Mouse (Mus musculus) stomach, embryonic 16.5 days (tissue): Measurements from ENCODE around the gene Gm4952. TPM values are rescaled to one million over a fixed set of nuclear protein-coding genes. Genes with fewer than 3 reads are reported as not detected.

Experiments used
- ATAC-seq: fragments of 200-750 bp; cut with Nextera tagmentation; 2 replicates; pipeline ENCODE4 v1.8.0; 2017; ENCODE audit warnings: moderate number of reproducible peaks, moderate TSS enrichment; ENCODE audit not compliant: insufficient read depth, low FRiP score
- H3K27ac ChIP-seq: fragments of 300-500 bp; sonication (generic); 2 replicates; pipeline ENCODE4 v1.5.1; 2014; ENCODE audit warnings: low read length
- H3K27me3 ChIP-seq: fragments of 300-500 bp; sonication (generic); 2 replicates; pipeline ENCODE4 v1.6.1; 2014; ENCODE audit warnings: low read length, control low read depth, mixed read lengths; ENCODE audit not compliant: control insufficient read depth, insufficient read depth
- H3K36me3 ChIP-seq: fragments of 300-500 bp; sonication (generic); 2 replicates; pipeline ENCODE4 v1.6.1; 2014; ENCODE audit warnings: low read length; ENCODE audit not compliant: control insufficient read depth, insufficient read depth
- H3K4me1 ChIP-seq: fragments of 300-500 bp; sonication (generic); 2 replicates; pipeline ENCODE4 v1.6.1; 2014; ENCODE audit warnings: low read length, control low read depth, mixed read lengths; ENCODE audit not compliant: control insufficient read depth, insufficient read depth
- H3K4me2 ChIP-seq: fragments of 300-500 bp; sonication (generic); 2 replicates; pipeline ENCODE4 v1.6.1; 2014; ENCODE audit warnings: low read depth, low read length, mixed read lengths
- H3K4me3 ChIP-seq: fragments of 300-500 bp; sonication (generic); replicated peaks from 2 replicates; pipeline ENCODE4 v1.5.1; 2014; ENCODE audit warnings: mild to moderate bottlenecking, low read length
- H3K9ac ChIP-seq: fragments of 300-500 bp; sonication (generic); 2 replicates; pipeline ENCODE4 v1.6.1; 2014; ENCODE audit warnings: low read length
- H3K9me3 ChIP-seq: fragments of 300-500 bp; sonication (generic); replicated peaks from 2 replicates; pipeline ENCODE4 v1.6.1; 2016; ENCODE audit warnings: low read length, control low read depth; ENCODE audit not compliant: control insufficient read depth
- WGBS: fragments of 180-500 bp; shearing (Covaris S2); extraction: QIAGEN DNeasy Blood & Tissue Kit; methylation state at CpG from one replicate; pipeline ENCODE4 v1.1.7; 2014; 5-methylcytosine and 5-hydroxymethylcytosine counted together
- polyA plus RNA-seq: library from polyadenylated mRNA; unstranded; fragments of >200 nt; fragmentation: Nextera tagmentation; extraction: Ambion mirVana; gene quantifications from 2 replicates; pipeline ENCODE4 v1.2.1, GENCODE M21; 2015

Gm4952 gene
- polyA plus RNA-seq, 1 experiment from 2014 or later: 1.0 TPM

DNA sequence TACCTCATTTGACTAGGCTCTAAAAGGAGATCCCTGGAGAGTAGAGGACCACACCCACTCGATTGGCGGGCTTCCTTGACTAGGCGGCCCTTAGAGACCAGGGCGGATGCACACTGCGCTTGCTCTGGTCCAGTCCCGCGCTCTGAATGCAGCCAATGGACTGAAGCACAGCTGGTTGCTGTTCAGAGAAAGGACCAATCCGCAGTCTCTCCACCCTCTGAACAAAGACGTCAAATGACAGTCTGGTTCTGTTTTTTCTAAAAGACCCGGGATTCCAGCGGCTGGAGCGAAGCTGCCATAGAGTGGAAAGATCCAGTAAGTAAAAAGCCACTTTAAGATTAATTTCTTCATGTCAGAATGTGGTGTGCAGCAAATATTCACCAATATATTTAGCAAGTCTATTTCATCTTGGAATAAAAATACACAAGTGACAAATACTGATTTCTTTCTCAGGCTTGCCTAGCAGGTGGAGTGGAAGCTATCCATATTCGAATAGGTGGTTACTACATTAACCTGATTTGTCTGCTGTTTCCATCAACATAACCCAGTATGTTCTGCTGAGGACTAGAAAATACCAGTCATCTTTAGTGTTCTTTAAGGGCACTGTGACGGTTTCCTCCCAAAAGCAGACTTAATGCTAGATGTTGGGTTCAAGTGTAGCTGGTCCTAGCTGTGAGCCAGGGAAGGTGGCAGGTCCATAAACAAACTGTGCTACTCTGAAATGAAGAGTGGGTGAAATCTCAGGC lies 26.3 kb upstream of the Gm4952 start:
- peak; percentile 98 for ATAC-seq
- H3K4me2 ChIP-seq: peak overlapping the region; percentile 58
- no peaks in the 10 kb centered on the region for H3K9me3 ChIP-seq
- H3K4me3 ChIP-seq: peak overlapping the region; percentile 45
- peaks cover 4% of the 10 kb centered on the region; the same call in 1 of the 2 replicates for H3K4me1 ChIP-seq
- no peaks in the 10 kb centered on the region for H3K36me3 ChIP-seq
- 6% methylated on average over 14 of the region's 14 CpGs for WGBS
- no peaks in the 10 kb centered on the region for H3K27me3 ChIP-seq
- peak overlapping the region; percentile 65 for H3K9ac ChIP-seq
- peak overlapping the region; percentile 64 for H3K27ac ChIP-seq

DNA sequence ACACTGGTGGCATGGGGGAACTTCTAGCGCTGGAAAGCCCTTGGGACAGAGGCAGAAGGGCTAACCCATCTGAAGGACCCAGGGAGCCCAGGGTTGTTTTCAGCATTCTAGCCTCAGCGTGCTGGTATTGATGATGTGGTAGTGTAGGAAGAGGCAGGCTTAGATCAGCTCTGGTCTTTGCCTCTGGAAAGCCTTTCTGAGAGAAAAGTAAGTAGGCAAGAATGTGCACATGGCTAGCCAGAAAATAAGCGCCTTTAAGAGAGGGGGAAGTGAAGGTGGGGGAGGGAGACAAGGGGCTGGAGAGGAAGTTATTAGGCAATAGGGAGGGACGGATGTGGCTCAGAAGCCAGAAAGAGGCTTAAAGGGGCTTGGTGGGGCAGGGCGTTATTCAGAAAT lies 25.8 kb upstream of the Gm4952 start:
- 12% methylated on average over 5 of the region's 5 CpGs for WGBS
- H3K36me3 ChIP-seq: no peaks in the 10 kb centered on the region
- peaks cover 4% of the 10 kb centered on the region; the same call in 1 of the 2 replicates for H3K4me1 ChIP-seq
- no peak for ATAC-seq
- peak overlapping the region; percentile 45 for H3K4me3 ChIP-seq
- peak overlapping the region; percentile 43 for H3K27ac ChIP-seq
- H3K4me2 ChIP-seq: peak overlapping the region; percentile 58
- H3K27me3 ChIP-seq: no peaks in the 10 kb centered on the region
- H3K9me3 ChIP-seq: no peaks in the 10 kb centered on the region
- peak overlapping the region; percentile 65 for H3K9ac ChIP-seq

DNA sequence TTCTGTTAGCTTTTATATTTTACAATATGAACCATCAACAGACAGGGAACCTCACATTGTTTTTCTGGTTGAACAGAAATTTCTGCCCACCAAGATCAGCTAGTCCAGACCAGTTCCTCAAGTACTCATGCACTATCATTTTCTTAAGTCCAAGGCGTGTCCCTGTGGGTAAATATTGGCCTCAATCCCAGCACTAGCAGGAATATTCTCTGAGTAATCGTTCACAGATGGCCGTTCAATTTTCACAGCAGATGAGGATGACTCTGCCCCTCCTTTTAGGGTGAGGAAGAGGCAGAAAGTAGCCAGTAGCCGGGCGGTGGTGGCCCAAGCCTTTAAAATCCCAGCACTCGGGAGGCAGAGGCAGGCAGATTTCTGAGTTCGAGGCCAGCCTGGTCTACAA lies 24.7 kb upstream of the Gm4952 start:
- H3K27ac ChIP-seq: peak overlapping the region; percentile 49; the same call in 1 of the 2 replicates
- peak overlapping the region; percentile 16; the same call in 1 of the 2 replicates for H3K4me3 ChIP-seq
- peak overlapping the region; percentile 58 for H3K4me2 ChIP-seq
- H3K27me3 ChIP-seq: no peaks in the 10 kb centered on the region
- peak overlapping the region; percentile 21; the same call in 1 of the 2 replicates for H3K9ac ChIP-seq
- no peak for ATAC-seq
- H3K9me3 ChIP-seq: no peaks in the 10 kb centered on the region
- H3K4me1 ChIP-seq: peaks cover 4% of the 10 kb centered on the region; the same call in 1 of the 2 replicates
- WGBS: 64% methylated on average over 7 of the region's 7 CpGs
- no peaks in the 10 kb centered on the region for H3K36me3 ChIP-seq

DNA sequence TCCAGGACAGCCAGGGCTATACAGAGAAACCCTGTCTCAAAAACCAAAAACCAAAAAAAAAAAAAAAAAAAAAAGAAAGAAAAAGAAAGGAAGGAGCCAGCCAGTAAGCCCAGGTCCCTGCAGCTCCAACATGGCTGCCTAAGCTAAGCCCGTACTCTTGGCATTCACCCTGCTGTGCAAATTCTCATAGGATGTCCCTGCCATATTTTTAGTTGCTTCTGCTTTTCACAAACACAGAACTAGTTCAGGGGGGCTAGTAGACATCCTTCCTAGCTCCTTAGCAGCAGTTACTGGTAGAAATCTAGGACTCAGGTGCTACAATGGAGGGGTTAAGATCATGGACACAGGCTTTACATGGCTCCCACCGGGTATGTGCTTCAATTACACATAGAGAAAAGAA lies 24.3 kb upstream of the Gm4952 start:
- Histone ChIP-seq H3K9ac (no peak overlapping the region), H3K27ac (no peak overlapping the region), H3K9me3 (no peaks in the 10 kb centered on the region), H3K36me3 (no peaks in the 10 kb centered on the region), H3K4me2 (0 out of 2 replicates have a peak overlapping the region, but pooled peaks have one; percentile 12), H3K27me3 (no peaks in the 10 kb centered on the region), H3K4me3 (no peak overlapping the region), H3K4me1 (peaks cover 4% of the 10 kb centered on the region; the same call in 1 of the 2 replicates)
- WGBS: 79% methylated on average over 2 of the region's 2 CpGs
- ATAC-seq: no peak

DNA sequence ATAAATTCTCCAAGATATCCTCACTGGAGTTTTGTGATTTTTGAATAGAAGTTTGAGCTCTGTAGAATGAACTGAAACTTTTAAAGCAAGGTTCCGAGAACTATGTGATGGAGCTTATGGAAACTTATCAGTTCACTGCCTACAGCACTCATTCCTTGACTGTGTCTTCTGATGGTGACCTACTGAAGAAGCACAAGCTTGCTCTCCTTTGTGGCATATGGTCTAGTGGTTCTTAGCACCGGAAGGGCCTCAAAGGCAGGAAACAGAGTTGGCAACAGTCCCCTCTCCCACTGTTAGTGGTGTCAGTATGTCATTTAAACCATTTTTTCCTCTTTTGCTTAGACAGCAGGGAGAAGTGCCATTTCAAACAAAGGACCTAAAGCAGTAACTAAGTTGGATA lies 23.1 kb upstream of the Gm4952 start:
- no peak overlapping the region for H3K4me2 ChIP-seq
- H3K27ac ChIP-seq: no peak overlapping the region
- H3K9ac ChIP-seq: no peak overlapping the region
- 85% methylated on average over 2 of the region's 2 CpGs for WGBS
- no peak overlapping the region for H3K4me3 ChIP-seq
- no peaks in the 10 kb centered on the region for H3K36me3 ChIP-seq
- H3K4me1 ChIP-seq: peaks cover 4% of the 10 kb centered on the region; the same call in 1 of the 2 replicates
- H3K27me3 ChIP-seq: no peaks in the 10 kb centered on the region
- no peak for ATAC-seq
- H3K9me3 ChIP-seq: no peaks in the 10 kb centered on the region

DNA sequence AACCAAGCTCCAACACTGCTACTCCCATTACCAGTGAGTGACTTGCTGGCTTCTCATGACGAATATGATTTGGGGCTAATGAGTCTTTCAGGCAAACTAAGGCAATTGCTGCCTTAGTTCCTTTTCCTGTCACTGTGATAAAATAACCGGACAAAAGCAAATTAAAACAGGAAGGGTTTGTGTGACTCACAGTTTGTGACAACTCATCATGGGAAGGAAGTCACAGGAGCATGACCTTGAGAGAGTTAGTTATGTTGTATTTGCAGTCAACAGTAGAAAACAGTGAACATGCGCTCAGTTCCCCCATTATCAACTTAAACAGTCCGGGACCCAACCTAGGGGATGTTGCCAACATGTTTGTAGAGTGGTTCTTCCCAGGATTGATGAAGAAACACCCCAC lies 14.5 kb upstream of the Gm4952 start:
- Histone ChIP-seq H3K9me3 (no peaks in the 10 kb centered on the region), H3K4me3 (no peak overlapping the region), H3K4me1 (no peaks in the 10 kb centered on the region), H3K4me2 (no peak overlapping the region), H3K36me3 (no peaks in the 10 kb centered on the region), H3K27me3 (no peaks in the 10 kb centered on the region), H3K9ac (no peak overlapping the region), H3K27ac (no peak overlapping the region)
- 66% methylated on average over 4 of the region's 4 CpGs for WGBS
- no peak for ATAC-seq

DNA sequence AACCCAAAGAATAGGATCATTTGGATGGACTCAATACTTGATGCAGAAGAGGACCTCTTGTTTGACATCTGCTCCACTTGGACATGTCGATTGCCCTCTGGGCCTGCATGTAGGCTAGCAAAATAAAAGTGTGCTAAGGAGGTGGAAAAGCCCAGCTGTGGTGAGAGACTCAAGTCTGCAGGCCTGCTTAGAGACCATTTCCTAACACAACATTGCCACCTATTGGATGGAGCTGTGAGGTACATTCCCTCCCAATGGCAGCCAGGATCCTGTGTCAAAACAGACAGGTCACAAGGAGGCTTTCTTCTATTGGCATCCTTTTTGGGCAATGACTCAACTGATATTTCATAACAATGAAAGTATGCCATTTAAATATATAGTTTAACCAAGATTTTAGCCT lies 7.9 kb upstream of the Gm4952 start:
- H3K4me1 ChIP-seq: peaks cover 7% of the 10 kb centered on the region; the same call in 1 of the 2 replicates
- H3K4me3 ChIP-seq: no peak overlapping the region
- 7% methylated on average over 1 of the region's 1 CpGs for WGBS
- H3K9ac ChIP-seq: no peak overlapping the region
- no peaks in the 10 kb centered on the region for H3K36me3 ChIP-seq
- H3K4me2 ChIP-seq: no peak overlapping the region
- H3K27ac ChIP-seq: no peak overlapping the region
- H3K9me3 ChIP-seq: no peaks in the 10 kb centered on the region
- ATAC-seq: no peak
- H3K27me3 ChIP-seq: no peaks in the 10 kb centered on the region

DNA sequence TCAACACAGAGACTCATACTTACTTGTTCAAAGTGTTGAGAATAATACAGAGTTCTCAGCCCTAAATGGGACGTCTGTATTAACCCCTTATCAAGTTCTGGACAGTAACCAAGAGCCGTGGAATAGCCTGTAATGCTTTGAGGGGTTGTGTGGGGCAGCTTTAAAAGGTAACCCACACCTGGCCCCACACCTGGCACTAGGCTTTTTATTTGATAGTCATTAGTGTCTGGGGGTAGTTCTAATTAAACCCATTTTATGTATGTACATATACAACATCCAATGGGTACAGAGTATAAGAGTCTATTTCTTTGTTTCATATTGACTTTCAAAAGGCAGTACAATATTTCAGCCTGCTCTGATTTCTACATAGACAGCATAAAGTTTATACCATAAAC lies 4.6 kb upstream of the Gm4952 start:
- WGBS: 51% methylated on average over 2 of the region's 2 CpGs
- H3K27ac ChIP-seq: no peak overlapping the region

DNA sequence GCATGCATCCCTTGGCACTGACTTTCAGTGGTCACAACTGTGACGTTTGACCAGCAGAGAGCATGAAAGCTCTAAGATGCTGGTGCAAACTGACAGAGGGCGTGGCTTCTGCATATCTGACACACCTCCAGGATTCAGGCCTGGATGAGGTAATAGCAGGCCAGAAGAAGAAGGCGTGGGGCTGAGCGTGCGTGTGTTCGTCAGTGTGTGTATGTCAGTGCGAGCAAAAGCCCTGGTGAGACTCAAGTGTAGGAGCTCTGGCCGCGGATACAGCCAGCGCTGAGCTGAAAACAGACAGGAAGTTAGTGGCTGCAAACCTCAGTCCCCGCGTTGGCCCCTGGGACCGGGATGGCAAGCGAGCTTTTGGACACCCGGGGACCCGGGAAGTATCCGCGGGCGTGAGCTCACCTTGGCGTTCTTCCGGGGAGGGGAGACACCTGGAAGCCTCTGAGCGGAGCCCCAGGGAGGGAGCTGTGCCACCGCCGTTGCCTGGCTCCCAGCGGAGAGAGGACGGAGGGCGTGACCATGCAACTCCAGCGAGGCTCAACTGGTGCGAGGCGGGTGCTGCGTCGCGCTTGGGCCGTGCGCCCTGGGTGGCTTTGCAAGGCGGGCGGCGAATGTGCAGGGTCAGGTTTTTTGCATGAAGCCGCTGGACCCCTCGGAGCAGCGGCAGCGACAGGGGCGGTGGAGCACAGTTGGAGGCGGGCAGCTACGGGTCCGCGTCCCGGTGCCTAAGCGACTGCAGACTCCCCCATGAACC lies 4.1 kb upstream of the Gm4952 start:
- Histone ChIP-seq H3K27ac (peak overlapping the region; percentile 82), H3K27me3 (no peaks in the 10 kb centered on the region), H3K9me3 (no peaks in the 10 kb centered on the region), H3K9ac (peak overlapping the region; percentile 80), H3K4me1 (peaks cover 9% of the 10 kb centered on the region; the same call in 1 of the 2 replicates), H3K36me3 (no peaks in the 10 kb centered on the region), H3K4me3 (peak overlapping the region; percentile 71), H3K4me2 (peak overlapping the region; percentile 96)
- WGBS: under 1% methylated on average over 49 of the region's 49 CpGs
- peak; percentile 93 for ATAC-seq

More for the DNA sequence above, 4.6 kb upstream of the Gm4952 start:
- ATAC-seq: no peak
- H3K4me1 ChIP-seq: peaks cover 9% of the 10 kb centered on the region; the same call in 1 of the 2 replicates
- H3K36me3 ChIP-seq: no peaks in the 10 kb centered on the region
- no peaks in the 10 kb centered on the region for H3K27me3 ChIP-seq
- H3K9me3 ChIP-seq: no peaks in the 10 kb centered on the region
- H3K4me3 ChIP-seq: peak overlapping the region; percentile 71; the same call in 1 of the 2 replicates
- H3K9ac ChIP-seq: no peak overlapping the region
- peak overlapping the region; percentile 96; the same call in 1 of the 2 replicates for H3K4me2 ChIP-seq
